Mouse (Mus musculus) olfactory bulb, adult 2 months (tissue): ENCODE results near the gene Med15. TPM values are rescaled to one million over a fixed set of nuclear protein-coding genes. Genes with fewer than 3 reads are reported as not detected.
"Not testable (repeated sequence)": the region's sequence is repeated elsewhere in the genome, so short reads cannot be mapped to it uniquely, and the experiment has no call there.

Source experiments
- H3K27ac ChIP-seq: fragments of 200-500 bp; 2 replicates; pipeline ENCODE4 v1.5.1; 2012; ENCODE audit warnings: low read depth, low read length; ENCODE audit not compliant: insufficient read depth
- H3K4me1 ChIP-seq: fragments of 200-500 bp; 2 replicates; pipeline ENCODE4 v1.6.1; 2012; ENCODE audit warnings: low read length; ENCODE audit not compliant: control insufficient read depth, insufficient read depth
- H3K4me3 ChIP-seq: fragments of 200-500 bp; 2 replicates; pipeline ENCODE4 v1.5.1; 2012; ENCODE audit warnings: mild to moderate bottlenecking, low read depth, low read length, moderate library complexity; ENCODE audit not compliant: insufficient read depth
- CTCF ChIP-seq: fragments of 200-500 bp; IDR thresholded peaks from 2 replicates; pipeline ENCODE4 v1.5.1; 2012; ENCODE audit warnings: low read depth, mild to moderate bottlenecking, low read length, moderate library complexity; ENCODE audit not compliant: insufficient read depth
- POLR2A ChIP-seq: fragments of 200-500 bp; IDR thresholded peaks from 2 replicates; pipeline ENCODE4 v1.6.1; 2012; ENCODE audit warnings: mild to moderate bottlenecking, low read depth, low read length, moderate library complexity; ENCODE audit not compliant: insufficient read depth
- WGBS: fragments of 180-500 bp; shearing (Covaris S2); methylation state at CpG from one replicate; pipeline ENCODE4 v1.1.7; 2018; 5-methylcytosine and 5-hydroxymethylcytosine counted together
- polyA plus RNA-seq: library from polyadenylated mRNA; stranded (reverse); fragments of >200 nt; gene quantifications from 2 replicates; pipeline ENCODE4 v1.2.4, GENCODE M21; 2012; ENCODE audit warnings: low replicate concordance; ENCODE audit not compliant: missing spikeins, insufficient read depth, insufficient read length

The Med15 gene
- polyA plus RNA-seq, 1 experiment, result not detected

DNA sequence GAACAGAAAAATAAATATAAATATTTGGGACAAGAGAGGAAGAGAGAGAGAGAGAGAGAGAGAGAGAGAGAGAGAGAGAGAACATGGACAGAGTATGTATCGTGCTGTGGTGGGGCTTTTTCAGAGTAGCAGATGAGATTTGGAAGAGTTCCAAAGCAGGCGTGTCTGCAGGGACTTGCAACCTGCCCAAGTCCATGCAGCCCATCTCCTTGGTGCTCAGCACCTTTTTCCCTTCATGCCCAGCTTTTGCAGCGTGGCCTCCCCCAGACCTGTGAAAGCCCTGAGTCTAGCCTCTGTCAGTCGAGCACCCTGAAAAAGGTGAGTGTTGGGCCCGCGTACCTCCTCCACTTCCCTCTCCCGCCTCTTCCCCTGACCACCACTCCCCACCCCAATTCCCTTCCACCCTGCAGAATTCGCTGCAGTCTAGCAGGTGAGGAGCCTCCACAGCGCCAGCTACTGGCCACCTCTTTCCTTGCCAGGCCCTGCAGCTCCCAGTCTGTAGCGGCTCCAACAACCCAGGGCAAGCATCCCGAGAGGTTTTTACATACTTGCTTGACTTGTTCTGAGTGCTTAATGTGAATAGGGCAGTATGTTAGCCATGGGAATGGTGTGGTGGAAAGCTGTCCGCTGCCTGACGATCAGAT is 114.6 kb downstream of the Med15 start:
- TF ChIP-seq CTCF (peak; percentile 61; the same call in 1 of the 2 replicates), POLR2A (no peak)
- no peak overlapping the region for H3K4me3 ChIP-seq
- H3K27ac ChIP-seq, result no peak overlapping the region
- peaks cover 6% of the 10 kb centered on the region for H3K4me1 ChIP-seq
- WGBS, result 13% methylated on average over 13 of the region's 13 CpGs

- TF ChIP-seq POLR2A (no peak), CTCF (no peak)
- no peak overlapping the region for H3K4me3 ChIP-seq
- WGBS, result 85% methylated on average over 5 of the region's 5 CpGs
- peaks cover 6% of the 10 kb centered on the region for H3K4me1 ChIP-seq
- no peak overlapping the region for H3K27ac ChIP-seq
These were observed 116.5 kb downstream of the Med15 start for GRCm38 (mm10) chr16:17616212-17616611.

DNA sequence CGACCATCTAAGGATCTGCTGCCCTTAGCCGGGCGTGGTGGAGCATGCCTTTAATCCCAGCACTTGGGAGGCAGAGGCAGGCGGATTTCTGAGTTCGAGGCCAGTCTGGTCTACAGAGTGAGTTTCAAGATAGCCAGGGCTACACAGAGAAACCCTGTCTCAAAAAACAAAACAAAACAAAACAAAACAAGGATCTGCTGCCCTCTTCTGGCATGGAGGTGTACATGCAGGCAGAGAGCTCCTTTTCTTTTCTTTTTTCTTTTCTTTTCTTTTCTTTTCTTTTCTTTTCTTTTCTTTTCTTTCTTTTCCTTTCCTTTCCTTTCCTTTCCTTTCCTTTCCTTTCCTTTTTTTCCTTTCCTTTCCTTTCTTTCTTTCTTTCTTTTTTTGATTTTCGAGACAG is 118.0 kb downstream of the Med15 start:
- H3K27ac ChIP-seq, H3K4me3 ChIP-seq, H3K4me1 ChIP-seq: not testable (repeated sequence)
- 88% methylated on average over 6 of the region's 6 CpGs for WGBS

- TF ChIP-seq CTCF, result no peak
- no peak for TF ChIP-seq POLR2A
- WGBS, result 50% methylated on average over 4 of the region's 4 CpGs
- H3K4me1 ChIP-seq, result no peaks in the 10 kb centered on the region
- H3K27ac ChIP-seq, result no peak overlapping the region
- H3K4me3 ChIP-seq, result no peak overlapping the region
These were observed 121.3 kb downstream of the Med15 start for GRCm38 (mm10) chr16:17611383-17611782.

GRCm38 (mm10) chr16:17605684-17606083 is 127.0 kb downstream of the Med15 start:
- Histone ChIP-seq H3K4me3 (no peak overlapping the region), H3K4me1 (no peaks in the 10 kb centered on the region), H3K27ac (no peak overlapping the region)
- WGBS, result 65% methylated on average over 5 of the region's 5 CpGs
- TF ChIP-seq POLR2A (no peak), CTCF (no peak)

DNA sequence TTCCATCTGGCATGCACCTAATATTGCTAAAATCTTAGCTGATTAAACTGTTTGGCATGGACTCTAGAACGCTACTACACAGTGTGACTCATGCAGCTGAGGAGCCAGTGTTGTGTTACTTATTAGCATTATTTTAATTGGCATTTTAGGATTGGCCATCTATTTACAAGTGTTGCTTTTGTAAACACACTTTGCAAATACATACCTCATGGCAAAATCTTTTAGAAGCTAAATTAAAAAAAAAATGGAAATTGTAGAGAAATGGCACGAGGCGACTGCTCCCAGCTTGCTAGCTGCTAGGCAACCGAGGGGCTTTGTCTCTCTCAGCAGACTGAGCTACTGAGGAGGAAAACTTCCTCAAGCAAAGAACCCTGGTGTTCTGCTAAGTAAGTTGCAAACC is 127.8 kb downstream of the Med15 start:
- Histone ChIP-seq H3K27ac (no peak overlapping the region), H3K4me3 (no peak overlapping the region), H3K4me1 (no peaks in the 10 kb centered on the region)
- TF ChIP-seq CTCF (no peak), POLR2A (no peak)
- 18% methylated on average over 4 of the region's 4 CpGs for WGBS

Other genes with a start within 250 kb of the Med15 start
- not detected in 2 replicates for gene Aifm3, start 243.3 kb downstream of the Med15 start, polyA plus RNA-seq
- not detected in 2 replicates for gene Lztr1, start 224.2 kb downstream of the Med15 start, polyA plus RNA-seq
- not detected in 2 replicates for gene Thap7, start 201.8 kb downstream of the Med15 start, polyA plus RNA-seq
- not detected in 2 replicates for gene Lrrc74b, start 171.6 kb downstream of the Med15 start, polyA plus RNA-seq
- not detected in 2 replicates for gene P2rx6, start 171.0 kb downstream of the Med15 start, polyA plus RNA-seq
- not detected in 2 replicates for gene Slc7a4, start 149.7 kb downstream of the Med15 start, polyA plus RNA-seq
- not detected in 2 replicates for gene Smpd4, start 113.5 kb downstream of the Med15 start, polyA plus RNA-seq
- gene Ccdc74a, start 86.4 kb downstream of the Med15 start, polyA plus RNA-seq, result not detected in 2 replicates
- gene Klhl22, start 26.7 kb upstream of the Med15 start, polyA plus RNA-seq, result not detected in 2 replicates
- not detected in 2 replicates for gene Scarf2, start 64.4 kb upstream of the Med15 start, polyA plus RNA-seq
- gene B830017H08Rik, start 100.2 kb upstream of the Med15 start, polyA plus RNA-seq, result not detected in 2 replicates
- not detected in 2 replicates for gene Car15, start 105.5 kb upstream of the Med15 start, polyA plus RNA-seq
- gene Gm20518, start 158.8 kb upstream of the Med15 start, polyA plus RNA-seq, result not detected in 2 replicates
- not detected in 2 replicates for gene Tssk1, start 161.3 kb upstream of the Med15 start, polyA plus RNA-seq
- gene Dgcr2, start 165.7 kb upstream of the Med15 start, polyA plus RNA-seq, result not detected in 2 replicates
- not detected in 2 replicates for gene Tssk2, start 165.7 kb upstream of the Med15 start, polyA plus RNA-seq
- not detected in 2 replicates for gene Ess2, start 178.5 kb upstream of the Med15 start, polyA plus RNA-seq
- not detected in 2 replicates for gene Gsc2, start 182.2 kb upstream of the Med15 start, polyA plus RNA-seq
- gene Slc25a1, start 195.3 kb upstream of the Med15 start, polyA plus RNA-seq, result not detected in 2 replicates
- not detected in 2 replicates for gene Vpreb2, start 247.5 kb upstream of the Med15 start, polyA plus RNA-seq